Mouse (Mus musculus): ENCODE results near the gene Ypel3. TPM values are rescaled to one million over a fixed set of nuclear protein-coding genes. Genes with fewer than 3 reads are reported as not detected.

Gene Ypel3
- polyA plus RNA-seq, 2 experiments = 74.2 to 76.0 TPM

DNA sequence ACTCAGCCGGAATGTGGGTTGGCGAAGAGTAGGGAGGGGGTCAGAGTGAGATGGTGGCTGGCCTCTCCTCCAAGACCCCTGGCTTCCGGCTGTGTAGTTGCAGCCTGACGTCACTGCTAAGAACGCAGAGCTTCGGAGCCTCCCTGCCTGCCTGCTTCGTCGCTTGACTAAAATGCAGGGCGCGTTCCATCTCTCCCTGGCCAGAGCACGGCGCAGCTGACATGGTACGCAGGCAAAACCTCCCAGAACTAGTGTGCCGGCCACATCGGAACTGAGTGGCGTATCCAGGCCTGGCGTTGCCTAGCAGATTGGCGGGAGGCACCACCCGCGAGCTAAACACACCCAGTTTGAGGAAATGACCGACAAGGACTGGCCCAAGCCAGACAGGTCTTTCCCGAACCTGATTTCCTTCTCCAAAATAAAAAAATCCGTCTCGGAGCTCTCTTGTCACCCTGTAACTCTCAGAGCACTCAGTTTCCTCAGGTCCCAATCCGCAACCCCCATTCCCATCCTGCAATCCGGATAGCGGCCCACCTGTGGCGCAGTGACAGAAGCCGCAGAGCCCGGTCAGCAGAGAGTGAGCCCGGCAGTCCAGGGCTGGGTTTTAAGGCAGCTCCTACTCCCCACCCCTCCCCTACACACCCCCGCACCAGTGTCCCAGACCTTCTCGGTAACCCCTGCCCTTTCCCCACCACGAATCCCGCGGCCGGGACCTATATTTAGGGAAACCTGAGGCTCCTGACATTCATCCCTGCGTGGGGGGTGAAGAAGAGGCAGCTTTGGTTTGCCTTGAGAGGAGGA lies 22.9 kb downstream of the Ypel3 start:
- Histone ChIP-seq H3K9ac (replicated peaks) (peak overlapping the region; percentile 66), H3K9me3 (ENCODE audit: control insufficient read depth, low read length) (no peaks in the 10 kb centered on the region), H3K4me3 (ENCODE audit: insufficient read depth in 1 of 2, low read depth in 2 of 2, low read length in 2 of 2) (peak overlapping the region; percentile 70 to 72), H3K36me3 (replicated peaks; ENCODE audit: control insufficient read depth, insufficient read depth, low read depth) (peaks cover 20% of the 10 kb centered on the region), H3K27me3 (ENCODE audit: control insufficient read depth, insufficient read depth, low read length) (no peaks in the 10 kb centered on the region), H3K4me1 (replicated peaks; ENCODE audit: control insufficient read depth in 2 of 2, insufficient read depth in 2 of 2, low read length in 1 of 2) (peaks cover 13 to 23% of the 10 kb centered on the region in 2 experiments), H3K27ac (peak overlapping the region; percentile 71), H3K4me2 (ENCODE audit: low read depth) (peak overlapping the region; percentile 99)
- 4% methylated on average over 38 of the region's 38 CpGs for WGBS (ENCODE audit: insufficient replicate concordance)
- TF ChIP-seq EP300 (IDR thresholded peaks at IDR 0.05; ENCODE audit: low read depth) (no peak), CTCF (IDR thresholded peaks at IDR 0.05; ENCODE audit: low read depth) (peak; percentile 71)
- DNase-seq (ENCODE audit: low read depth in 3 of 3, low spot score in 3 of 3) = peak in 1 of 3 experiments; percentile 73
- ATAC-seq (ENCODE audit: insufficient read depth) = peak; percentile 73

GRCm38 (mm10) chr7:126800269-126801056 lies 23.7 kb downstream of the Ypel3 start:
- Histone ChIP-seq H3K4me1 (replicated peaks; ENCODE audit: control insufficient read depth in 2 of 2, insufficient read depth in 2 of 2, low read length in 1 of 2) (peaks cover 13 to 23% of the 10 kb centered on the region in 2 experiments), H3K4me3 (ENCODE audit: insufficient read depth in 1 of 2, low read depth in 2 of 2, low read length in 2 of 2) (peak overlapping the region; percentile 70 to 72), H3K27me3 (ENCODE audit: control insufficient read depth, insufficient read depth, low read length) (no peaks in the 10 kb centered on the region), H3K36me3 (replicated peaks; ENCODE audit: control insufficient read depth, insufficient read depth, low read depth) (peaks cover 15% of the 10 kb centered on the region), H3K27ac (no peak overlapping the region; the same call in none of the 2 replicates), H3K9ac (replicated peaks) (peak overlapping the region; percentile 66), H3K9me3 (ENCODE audit: control insufficient read depth, low read length) (no peaks in the 10 kb centered on the region), H3K4me2 (ENCODE audit: low read depth) (peak overlapping the region; percentile 99)
- DNase-seq (ENCODE audit: low read depth in 3 of 3, low spot score in 3 of 3) (no peak), ATAC-seq (ENCODE audit: insufficient read depth) (no peak)
- TF ChIP-seq EP300 (IDR thresholded peaks at IDR 0.05; ENCODE audit: low read depth) = no peak
- TF ChIP-seq CTCF (IDR thresholded peaks at IDR 0.05; ENCODE audit: low read depth) = no peak
- WGBS (ENCODE audit: insufficient replicate concordance) = 59% methylated on average over 5 of the region's 5 CpGs

DNA sequence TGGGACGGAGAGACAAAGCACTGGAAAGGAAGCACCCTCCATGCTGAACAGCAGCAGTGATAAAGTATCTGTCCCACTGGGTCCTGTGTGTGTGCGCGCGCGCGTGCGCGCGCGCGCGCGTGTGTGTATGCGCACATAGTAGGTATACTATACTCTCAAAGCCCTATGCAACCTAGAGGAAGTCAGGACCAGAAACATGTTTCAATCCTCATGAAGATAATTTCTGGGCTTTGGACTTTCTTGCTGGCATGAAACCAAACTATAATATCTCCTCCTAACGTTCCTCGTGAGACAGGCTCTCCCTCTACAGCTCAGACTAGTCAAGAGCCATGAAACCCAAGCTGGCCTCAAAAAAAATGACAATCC lies 24.3 kb downstream of the Ypel3 start:
- 91% methylated on average over 16 of the region's 16 CpGs for WGBS (ENCODE audit: insufficient replicate concordance)
- peaks cover 13 to 23% of the 10 kb centered on the region in 2 experiments for H3K4me1 ChIP-seq (replicated peaks; ENCODE audit: control insufficient read depth in 2 of 2, insufficient read depth in 2 of 2, low read length in 1 of 2)

GRCm38 (mm10) chr7:126802134-126802889 lies 25.6 kb downstream of the Ypel3 start:
- TF ChIP-seq CTCF (IDR thresholded peaks at IDR 0.05; ENCODE audit: low read depth) (no peak), EP300 (IDR thresholded peaks at IDR 0.05; ENCODE audit: low read depth) (no peak)
- Histone ChIP-seq H3K27ac (no peak overlapping the region), H3K9me3 (ENCODE audit: control insufficient read depth, low read length) (no peaks in the 10 kb centered on the region), H3K9ac (replicated peaks) (no peak overlapping the region), H3K36me3 (replicated peaks; ENCODE audit: control insufficient read depth, insufficient read depth, low read depth) (no peaks in the 10 kb centered on the region; the same call in 1 of the 2 replicates), H3K4me1 (replicated peaks; ENCODE audit: control insufficient read depth in 2 of 2, insufficient read depth in 2 of 2, low read length in 1 of 2) (peaks cover 13 to 17% of the 10 kb centered on the region in 2 experiments), H3K4me2 (ENCODE audit: low read depth) (no peak overlapping the region), H3K4me3 (ENCODE audit: insufficient read depth in 1 of 2, low read depth in 2 of 2, low read length in 2 of 2) (no peak overlapping the region), H3K27me3 (ENCODE audit: control insufficient read depth, insufficient read depth, low read length) (no peaks in the 10 kb centered on the region)
- no peak for DNase-seq (ENCODE audit: low read depth in 3 of 3, low spot score in 3 of 3)
- no peak for ATAC-seq (ENCODE audit: insufficient read depth)
- 74% methylated on average over 11 of the region's 11 CpGs for WGBS (ENCODE audit: insufficient replicate concordance)

More for the DNA sequence above, 24.3 kb downstream of the Ypel3 start:
- DNase-seq (ENCODE audit: low read depth in 3 of 3, low spot score in 3 of 3) (no peak), ATAC-seq (ENCODE audit: insufficient read depth) (no peak)
- H3K9me3 ChIP-seq (ENCODE audit: control insufficient read depth, low read length) = no peaks in the 10 kb centered on the region
- peaks cover 10% of the 10 kb centered on the region for H3K36me3 ChIP-seq (replicated peaks; ENCODE audit: control insufficient read depth, insufficient read depth, low read depth)
- no peak overlapping the region for H3K9ac ChIP-seq (replicated peaks)
- no peak overlapping the region for H3K4me3 ChIP-seq (ENCODE audit: insufficient read depth in 1 of 2, low read depth in 2 of 2, low read length in 2 of 2)
- TF ChIP-seq EP300 (IDR thresholded peaks at IDR 0.05; ENCODE audit: low read depth) (no peak), CTCF (IDR thresholded peaks at IDR 0.05; ENCODE audit: low read depth) (no peak)
- no peaks in the 10 kb centered on the region for H3K27me3 ChIP-seq (ENCODE audit: control insufficient read depth, insufficient read depth, low read length)
- no peak overlapping the region for H3K4me2 ChIP-seq (ENCODE audit: low read depth)
- no peak overlapping the region for H3K27ac ChIP-seq
